Mouse (Mus musculus) regulatory T cell (primary cell): ENCODE data around the gene Olfr625-ps1.
"Not testable (repeated sequence)": the region's sequence is repeated elsewhere in the genome, so short reads cannot be mapped to it uniquely, and the experiment has no call there.

Experiments used
- in situ Hi-C: fragments of 300-600 bp; cut with MboI, MseI; formaldehyde crosslinking; loops from one replicate; pipeline ENCODE4 v1.15.1; 2025; ENCODE audit warnings: high pct_unique_total_duplicates

Olfr625-ps1 gene

DNA sequence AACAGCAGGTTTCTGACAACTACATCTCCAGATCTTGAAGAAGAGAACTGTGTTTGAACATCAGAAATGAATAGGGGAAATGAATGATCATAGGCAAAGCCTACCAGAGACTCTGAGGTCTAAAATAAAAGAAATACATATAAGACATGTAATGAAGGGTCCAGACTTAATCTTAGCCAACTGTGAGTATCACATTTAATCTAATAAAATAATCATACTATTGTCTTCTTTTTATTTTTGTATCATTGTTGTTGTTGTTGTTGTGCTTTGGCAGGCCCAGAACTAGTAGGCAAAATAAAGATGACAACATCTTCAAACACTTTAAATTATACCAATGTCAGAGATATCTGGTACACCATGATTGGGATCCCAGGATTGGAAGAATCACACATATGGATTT, at the start of gene Olfr625-ps1:
TSS of gene Olfr625-ps1 (plus strand) at position 301 of the 400 bp plus-strand sequence.
- in situ Hi-C loops, result no loop called here

DNA sequence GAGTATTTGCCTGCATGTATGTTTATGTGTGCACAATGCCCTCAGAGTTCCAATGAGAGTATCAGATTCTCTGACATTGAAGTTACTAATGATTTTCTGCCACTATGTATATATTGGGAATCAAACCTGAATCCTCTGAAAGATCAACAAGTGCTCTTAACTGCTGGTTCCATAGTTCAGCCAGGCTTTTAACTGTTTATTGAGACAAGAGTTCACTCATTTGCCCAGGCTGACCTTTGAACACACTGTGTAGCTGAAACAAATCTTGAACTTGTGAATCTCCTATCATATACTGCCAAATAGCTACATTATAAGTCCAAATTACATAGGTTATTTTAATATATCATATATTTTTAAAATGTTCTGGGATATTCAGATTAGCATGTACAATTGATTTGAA, 45.7 kb upstream of the Olfr625-ps1 start:
- in situ Hi-C loops, result no loop called here

DNA sequence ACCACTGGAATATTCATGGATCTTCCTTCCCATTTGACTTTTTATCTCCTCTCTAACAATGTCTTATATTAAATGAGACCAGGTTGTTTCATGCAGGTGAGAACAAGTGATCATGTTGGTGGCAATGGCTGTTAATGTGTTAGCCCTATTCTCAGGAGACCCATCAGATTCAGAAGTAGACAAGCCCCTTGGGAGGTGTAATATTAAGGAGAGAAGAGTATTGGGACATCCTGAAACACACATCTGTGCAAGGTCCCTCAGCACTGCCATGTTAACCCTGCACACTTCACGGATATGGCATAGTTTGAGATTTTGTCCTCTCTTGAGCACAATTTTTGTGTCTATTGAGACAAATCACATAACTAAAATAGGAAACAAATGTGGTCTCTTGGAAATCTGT, 39.9 kb upstream of the Olfr625-ps1 start, which contains the start of gene Olfr622:
TSS of gene Olfr622 (minus strand) at position 101 of the 400 bp plus-strand sequence.
- in situ Hi-C loops, result no loop called here

DNA sequence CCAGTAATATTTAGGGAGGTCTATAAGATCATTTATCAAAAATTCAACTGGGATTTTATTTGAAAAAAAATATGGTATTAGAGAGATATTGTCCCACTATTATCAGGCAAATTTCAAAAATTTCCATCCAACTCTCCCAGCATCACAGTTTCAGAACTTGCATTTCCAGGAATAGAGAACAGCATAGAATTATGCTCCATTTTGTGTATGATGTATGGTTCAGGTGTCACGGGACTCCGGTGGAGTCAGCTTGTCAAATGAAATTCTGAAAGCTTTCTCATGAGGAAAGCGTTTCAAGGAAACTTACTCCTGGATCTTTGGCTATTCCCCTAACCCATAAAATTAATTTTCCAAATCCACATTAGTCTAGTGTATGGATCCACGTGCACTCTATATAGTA, 38.5 kb upstream of the Olfr625-ps1 start:
- in situ Hi-C loops, result no loop called here

DNA sequence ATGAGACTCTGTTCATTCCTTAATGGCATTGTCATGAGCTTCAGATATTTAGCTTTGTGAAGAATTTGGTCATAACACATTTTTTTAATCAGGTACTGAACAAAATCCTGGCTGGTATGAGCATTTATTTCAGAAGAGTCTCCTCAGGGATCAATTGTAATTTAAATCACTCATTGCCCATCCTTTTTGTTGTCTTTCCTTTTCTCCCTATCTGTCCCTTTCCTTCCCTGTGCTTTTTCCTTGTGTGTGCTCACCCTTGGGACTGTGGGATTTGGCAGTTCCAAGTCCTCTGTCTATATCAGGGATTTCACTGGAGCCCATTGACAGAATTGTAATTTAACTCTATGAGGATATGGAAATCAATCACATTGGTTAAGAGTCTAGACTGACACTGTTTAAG, 18.9 kb upstream of the Olfr625-ps1 start, which contains the start of gene Olfr623:
TSS of gene Olfr623 (minus strand) at position 101 of the 400 bp plus-strand sequence.
- in situ Hi-C loops, result no loop called here

DNA sequence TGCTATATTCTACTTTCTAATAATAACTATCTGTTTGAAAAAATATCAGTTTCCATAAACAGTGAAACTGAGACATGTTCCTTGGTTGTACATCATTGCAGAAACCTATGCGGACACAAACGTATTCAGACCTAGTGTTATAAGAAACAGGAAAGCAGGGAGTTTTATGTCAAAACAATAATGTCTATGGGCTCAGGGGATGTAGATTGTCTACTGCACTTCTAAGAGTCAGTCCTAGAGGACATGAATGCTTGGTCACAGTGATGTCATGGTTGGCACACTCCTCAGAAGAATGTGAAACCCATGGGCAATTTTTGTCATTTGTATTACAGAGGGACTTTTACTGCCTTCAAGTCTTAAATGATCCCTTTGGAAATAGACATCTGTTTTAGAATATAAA, 11.4 kb upstream of the Olfr625-ps1 start, which contains the start of gene Olfr624:
TSS of gene Olfr624 (minus strand) at position 101 of the 400 bp plus-strand sequence.
- in situ Hi-C loops, result no loop called here

DNA sequence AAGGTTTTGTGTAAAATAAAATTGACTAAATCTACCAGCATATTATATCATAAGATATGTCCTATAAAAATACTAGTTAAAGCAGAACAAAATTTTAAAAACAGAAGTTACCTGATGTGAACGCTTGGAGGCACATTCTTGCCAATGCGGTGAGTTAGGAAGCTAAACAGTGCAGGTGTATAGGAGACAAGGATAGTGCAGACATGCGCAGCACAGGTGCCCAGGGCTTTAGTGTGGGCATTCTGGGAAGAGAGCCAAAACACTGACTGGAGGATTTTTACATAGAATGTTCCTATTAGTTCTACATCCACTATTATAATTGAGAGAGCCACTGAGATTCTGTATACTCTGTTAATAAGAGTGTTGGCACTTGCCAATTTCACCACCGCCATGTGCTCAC, 16.9 kb downstream of the Olfr625-ps1 start:
- in situ Hi-C loops, result no loop called here

DNA sequence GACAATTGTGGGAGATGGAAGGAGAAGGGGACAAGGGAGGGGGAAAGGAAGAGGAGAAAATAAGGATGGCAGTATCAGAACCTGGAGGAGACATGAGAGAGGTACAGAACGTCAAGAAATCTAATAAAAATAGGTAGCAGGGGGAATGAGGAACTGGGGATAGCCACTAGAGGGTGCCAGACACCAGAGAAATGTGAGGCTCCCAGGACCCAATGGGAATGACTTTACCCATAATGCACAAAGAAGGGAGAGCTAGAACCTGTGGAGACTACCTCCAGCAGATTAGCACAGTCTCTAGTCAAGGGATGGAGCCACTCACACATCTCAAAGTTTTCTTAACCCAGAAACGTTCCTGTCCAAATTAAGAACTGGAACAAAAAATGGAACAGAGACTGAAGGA, 29.5 kb downstream of the Olfr625-ps1 start:
- in situ Hi-C loops, result no loop called here

DNA sequence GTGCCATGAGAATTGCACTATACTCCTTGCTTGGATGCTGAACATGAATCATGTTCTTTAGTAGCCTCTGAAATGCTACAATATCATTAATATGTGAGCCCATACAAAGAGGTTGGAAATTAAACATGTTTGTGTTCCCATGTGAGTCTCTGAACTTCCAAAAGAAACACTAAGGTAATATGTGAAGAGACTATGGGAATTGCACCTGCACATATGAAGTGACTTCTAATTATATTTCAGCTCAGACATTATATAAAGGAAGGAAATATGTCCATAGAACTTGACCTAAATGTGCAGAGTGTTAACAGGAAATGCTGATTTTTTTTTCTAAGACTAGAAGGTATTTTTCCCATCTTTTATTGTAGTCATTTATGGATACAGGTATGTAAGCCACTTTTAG, 31.9 kb downstream of the Olfr625-ps1 start, which contains the start of gene Olfr243:
TSS of gene Olfr243 (plus strand) at position 301 of the 400 bp plus-strand sequence.
- in situ Hi-C loops, result no loop called here

DNA sequence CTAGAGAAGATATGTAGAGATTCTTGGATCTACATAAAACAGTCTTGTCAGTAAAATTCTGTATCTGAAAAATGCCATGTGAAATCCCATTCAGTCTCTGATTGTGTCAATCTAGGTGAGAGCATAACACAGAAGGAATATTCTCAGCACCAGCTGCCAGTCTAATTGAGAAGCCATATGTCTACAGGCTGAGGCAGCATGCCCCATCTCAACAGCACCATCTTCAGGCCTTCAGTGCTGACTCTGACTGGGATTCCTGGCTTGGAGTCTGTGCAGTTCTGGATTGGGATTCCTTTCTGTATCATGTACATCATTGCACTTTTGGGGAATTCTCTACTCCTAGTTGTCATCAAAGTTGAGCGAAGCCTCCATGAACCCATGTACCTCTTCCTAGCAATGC, 33.9 kb downstream of the Olfr625-ps1 start:
- in situ Hi-C loops, result not testable (repeated sequence)

DNA sequence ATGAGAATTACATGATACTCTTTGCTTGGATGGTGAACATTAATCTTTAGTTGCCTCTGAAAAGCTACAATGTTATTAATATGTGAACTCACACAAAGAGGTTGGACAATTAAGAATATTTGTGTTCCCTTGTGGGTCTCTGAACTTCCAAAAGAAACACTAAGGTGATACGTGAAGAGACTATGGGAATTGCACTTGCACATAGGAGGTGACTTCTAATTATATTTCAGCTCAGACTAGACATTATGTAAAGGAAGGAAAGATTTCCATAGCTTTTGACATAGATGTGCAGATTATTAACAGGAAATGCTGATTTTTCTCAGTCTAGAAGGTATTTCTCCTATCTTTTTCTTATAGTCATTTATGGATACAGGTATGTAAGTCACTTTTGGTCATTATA, 47.6 kb downstream of the Olfr625-ps1 start, which contains the start of gene Olfr628:
TSS of gene Olfr628 (plus strand) at position 301 of the 400 bp plus-strand sequence.
- in situ Hi-C loops, result no loop called here
